Mouse (Mus musculus): Measurements from ENCODE around the gene Lsm12. TPM values are rescaled to one million over a fixed set of nuclear protein-coding genes. Genes with fewer than 3 reads are reported as not detected.

Lsm12 gene
- polyA plus RNA-seq, 1 experiment from 2014 or later, result 158 TPM

- Histone ChIP-seq H3K4me3 (no peak overlapping the region), H3K9me3 (replicated peaks) (no peaks in the 10 kb centered on the region), H3K4me1 (peaks cover 5% of the 10 kb centered on the region; the same call in 1 of the 2 replicates), H3K36me3 (ENCODE audit: poor library complexity, severe bottlenecking) (no peaks in the 10 kb centered on the region), H3K9ac (no peak overlapping the region), H3K4me2 (no peak overlapping the region), H3K27me3 (peaks cover 44% of the 10 kb centered on the region), H3K27ac (no peak overlapping the region)
- WGBS, result 5% methylated on average over 5 of the region's 5 CpGs
- ATAC-seq, result no peak
Measured at GRCm38 (mm10) chr11:102140508-102140907, 44.6 kb downstream of the Lsm12 start.

- no peak overlapping the region for H3K9ac ChIP-seq
- H3K36me3 ChIP-seq (ENCODE audit: poor library complexity, severe bottlenecking), result no peaks in the 10 kb centered on the region
- peak; percentile 55; the same call in 1 of the 2 replicates for ATAC-seq
- H3K4me1 ChIP-seq, result peaks cover 9% of the 10 kb centered on the region
- H3K27me3 ChIP-seq, result peaks cover 23% of the 10 kb centered on the region
- no peak overlapping the region for H3K27ac ChIP-seq
- peak overlapping the region; percentile 10; the same call in 1 of the 2 replicates for H3K4me3 ChIP-seq
- H3K4me2 ChIP-seq, result peak overlapping the region; percentile 56
- WGBS, result under 1% methylated on average over 18 of the region's 18 CpGs
- no peaks in the 10 kb centered on the region for H3K9me3 ChIP-seq (replicated peaks)
Measured at GRCm38 (mm10) chr11:102138447-102138740, 46.7 kb downstream of the Lsm12 start.

- Histone ChIP-seq H3K9me3 (replicated peaks) (no peaks in the 10 kb centered on the region), H3K4me3 (peak overlapping the region; percentile 10; the same call in 1 of the 2 replicates), H3K4me1 (peaks cover 9% of the 10 kb centered on the region), H3K9ac (no peak overlapping the region), H3K4me2 (peak overlapping the region; percentile 56), H3K36me3 (ENCODE audit: poor library complexity, severe bottlenecking) (no peaks in the 10 kb centered on the region), H3K27me3 (peaks cover 18% of the 10 kb centered on the region), H3K27ac (no peak overlapping the region)
- ATAC-seq, result peak; percentile 24; the same call in 1 of the 2 replicates
- 45% methylated on average over 13 of the region's 13 CpGs for WGBS
Measured at GRCm38 (mm10) chr11:102137625-102138446, 47.3 kb downstream of the Lsm12 start.

- Histone ChIP-seq H3K36me3 (ENCODE audit: poor library complexity, severe bottlenecking) (no peaks in the 10 kb centered on the region), H3K9me3 (replicated peaks) (no peaks in the 10 kb centered on the region), H3K4me3 (no peak overlapping the region), H3K27ac (no peak overlapping the region), H3K27me3 (peaks cover 12% of the 10 kb centered on the region; the same call in 1 of the 2 replicates), H3K9ac (peak overlapping the region; percentile 45; the same call in 1 of the 2 replicates), H3K4me1 (peaks cover 9% of the 10 kb centered on the region), H3K4me2 (no peak overlapping the region)
- no peak for ATAC-seq
- 23% methylated on average over 4 of the region's 4 CpGs for WGBS
Measured at GRCm38 (mm10) chr11:102134516-102134915, 50.6 kb downstream of the Lsm12 start.

- WGBS, result 85% methylated on average over 6 of the region's 6 CpGs
- H3K4me3 ChIP-seq, result no peak overlapping the region
- no peak overlapping the region for H3K27ac ChIP-seq
- H3K9ac ChIP-seq, result no peak overlapping the region
- no peak for ATAC-seq
- no peaks in the 10 kb centered on the region for H3K36me3 ChIP-seq (ENCODE audit: poor library complexity, severe bottlenecking)
- H3K4me1 ChIP-seq, result no peaks in the 10 kb centered on the region
- H3K9me3 ChIP-seq (replicated peaks), result no peaks in the 10 kb centered on the region
- no peak overlapping the region for H3K4me2 ChIP-seq
- 0 out of 2 replicates have a peak, but pooled peaks cover 8% of the 10 kb centered on the region for H3K27me3 ChIP-seq
Measured at GRCm38 (mm10) chr11:102117386-102117785, 67.7 kb downstream of the Lsm12 start.

- H3K4me3 ChIP-seq, result no peak overlapping the region
- no peaks in the 10 kb centered on the region for H3K4me1 ChIP-seq
- H3K4me2 ChIP-seq, result no peak overlapping the region
- 86% methylated on average over 8 of the region's 8 CpGs for WGBS
- no peak overlapping the region for H3K9ac ChIP-seq
- H3K27me3 ChIP-seq, result 0 out of 2 replicates have a peak, but pooled peaks cover 8% of the 10 kb centered on the region
- H3K36me3 ChIP-seq (ENCODE audit: poor library complexity, severe bottlenecking), result no peaks in the 10 kb centered on the region
- no peaks in the 10 kb centered on the region for H3K9me3 ChIP-seq (replicated peaks)
- ATAC-seq, result no peak
- H3K27ac ChIP-seq, result no peak overlapping the region
Measured at GRCm38 (mm10) chr11:102116241-102116640, 68.9 kb downstream of the Lsm12 start.

Small RNA genes lying within 50 kb of the gene (microRNA-seq; reads per million reads assigned to microRNA genes)
- gene Mir8101, result 3.2 reads per million, percentile 6 among the genes with 10 or more reads in this experiment

Other genes starting within 250 kb of the Lsm12 start
- 0.14 TPM in 1 of 2 replicates, not detected in the other for gene Sost, start 218.3 kb downstream of the Lsm12 start, polyA plus RNA-seq (2015; fragmentation: Nextera tagmentation; extraction: Ambion mirVana)
- not detected in 2 replicates for gene Cfap97d1, start 201.0 kb downstream of the Lsm12 start, polyA plus RNA-seq (2015; fragmentation: Nextera tagmentation; extraction: Ambion mirVana)
- gene Dusp3, start 198.3 kb downstream of the Lsm12 start, polyA plus RNA-seq (2015; fragmentation: Nextera tagmentation; extraction: Ambion mirVana), result 8.5 and 8.7 TPM in 2 replicates
- 40.8 and 41.0 TPM in 2 replicates for gene Mpp3, start 156.8 kb downstream of the Lsm12 start, polyA plus RNA-seq (2015; fragmentation: Nextera tagmentation; extraction: Ambion mirVana)
- gene Cd300lg, start 143.8 kb downstream of the Lsm12 start, polyA plus RNA-seq (2015; fragmentation: Nextera tagmentation; extraction: Ambion mirVana), result 0.27 and 0.31 TPM in 2 replicates
- 19.8 and 22.0 TPM in 2 replicates for gene Mpp2, start 96.8 kb downstream of the Lsm12 start, polyA plus RNA-seq (2015; fragmentation: Nextera tagmentation; extraction: Ambion mirVana)
- not detected in 2 replicates for gene Ppy, start 84.0 kb downstream of the Lsm12 start, polyA plus RNA-seq (2015; fragmentation: Nextera tagmentation; extraction: Ambion mirVana)
- gene Pyy, start 77.5 kb downstream of the Lsm12 start, polyA plus RNA-seq (2015; fragmentation: Nextera tagmentation; extraction: Ambion mirVana), result not detected in 2 replicates
- not detected in 2 replicates for gene Nags, start 39.8 kb downstream of the Lsm12 start, polyA plus RNA-seq (2015; fragmentation: Nextera tagmentation; extraction: Ambion mirVana)
- gene Tmem101, start 28.9 kb downstream of the Lsm12 start, polyA plus RNA-seq (2015; fragmentation: Nextera tagmentation; extraction: Ambion mirVana), result 35.6 and 39.0 TPM in 2 replicates
- 21.5 and 25.6 TPM in 2 replicates for gene G6pc3, start 4.3 kb upstream of the Lsm12 start, polyA plus RNA-seq (2015; fragmentation: Nextera tagmentation; extraction: Ambion mirVana)
- 88.2 TPM in 2 replicates for gene Hdac5, start 44.9 kb upstream of the Lsm12 start, polyA plus RNA-seq (2015; fragmentation: Nextera tagmentation; extraction: Ambion mirVana)
- gene BC030867, start 63.6 kb upstream of the Lsm12 start, polyA plus RNA-seq (2015; fragmentation: Nextera tagmentation; extraction: Ambion mirVana), result 11.0 and 13.7 TPM in 2 replicates
- gene Asb16, start 83.4 kb upstream of the Lsm12 start, polyA plus RNA-seq (2015; fragmentation: Nextera tagmentation; extraction: Ambion mirVana), result not detected in 2 replicates
- 63.2 and 69.6 TPM in 2 replicates for gene Tmub2, start 99.6 kb upstream of the Lsm12 start, polyA plus RNA-seq (2015; fragmentation: Nextera tagmentation; extraction: Ambion mirVana)
- 21.8 and 22.7 TPM in 2 replicates for gene Atxn7l3, start 111.3 kb upstream of the Lsm12 start, polyA plus RNA-seq (2015; fragmentation: Nextera tagmentation; extraction: Ambion mirVana)
- 96.1 and 98.8 TPM in 2 replicates for gene Ubtf, start 134.4 kb upstream of the Lsm12 start, polyA plus RNA-seq (2015; fragmentation: Nextera tagmentation; extraction: Ambion mirVana)
- 2.6 and 6.5 TPM in 2 replicates for gene Slc4a1, start 180.9 kb upstream of the Lsm12 start, polyA plus RNA-seq (2015; fragmentation: Nextera tagmentation; extraction: Ambion mirVana)
- gene Rundc3a, start 208.1 kb upstream of the Lsm12 start, polyA plus RNA-seq (2015; fragmentation: Nextera tagmentation; extraction: Ambion mirVana), result 93.9 and 94.8 TPM in 2 replicates
- gene Slc25a39, start 222.7 kb upstream of the Lsm12 start, polyA plus RNA-seq (2015; fragmentation: Nextera tagmentation; extraction: Ambion mirVana), result 157 and 159 TPM in 2 replicates
- gene Grn, start 245.0 kb upstream of the Lsm12 start, polyA plus RNA-seq (2015; fragmentation: Nextera tagmentation; extraction: Ambion mirVana), result 49.5 and 53.9 TPM in 2 replicates